Mouse (Mus musculus) gonadal fat pad, adult 2 months (tissue): Measurements from ENCODE around the gene Sptb. TPM values are rescaled to one million over a fixed set of nuclear protein-coding genes. Genes with fewer than 3 reads are reported as not detected.

ENCODE experiments used
- DNase-seq: peaks from one replicate; pipeline ENCODE4 v3.0.0-alpha.2; 2012; ENCODE audit warnings: low read depth
- polyA plus RNA-seq: library from polyadenylated mRNA; depleted of rRNA; stranded (reverse); fragments of >200 nt; gene quantifications from 2 replicates; pipeline ENCODE4 v1.2.3, GENCODE M21; 2012

Gene Sptb
- polyA plus RNA-seq, 1 experiment: 4.1 TPM

DNA sequence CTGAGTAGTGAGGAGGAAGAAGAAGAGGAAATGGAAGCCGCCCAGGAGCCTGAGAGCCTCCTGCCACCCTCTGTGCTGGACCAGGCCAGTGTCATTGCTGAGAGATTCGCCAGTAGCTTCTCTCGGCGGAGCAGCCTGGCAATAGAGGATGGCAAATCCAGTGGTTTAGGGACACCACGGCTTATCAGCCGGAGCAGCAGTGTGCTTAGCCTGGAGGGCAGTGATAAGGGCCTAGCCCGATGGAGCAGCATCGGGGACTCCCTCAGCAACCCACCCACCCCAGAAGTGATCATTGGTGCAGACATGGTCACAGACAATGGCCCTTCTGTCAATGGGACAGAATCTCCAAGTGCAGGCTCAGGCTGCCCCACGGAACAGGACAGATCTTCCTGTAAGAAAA lies 134.3 kb downstream of the Sptb start:
- DNase-seq: no peak

DNA sequence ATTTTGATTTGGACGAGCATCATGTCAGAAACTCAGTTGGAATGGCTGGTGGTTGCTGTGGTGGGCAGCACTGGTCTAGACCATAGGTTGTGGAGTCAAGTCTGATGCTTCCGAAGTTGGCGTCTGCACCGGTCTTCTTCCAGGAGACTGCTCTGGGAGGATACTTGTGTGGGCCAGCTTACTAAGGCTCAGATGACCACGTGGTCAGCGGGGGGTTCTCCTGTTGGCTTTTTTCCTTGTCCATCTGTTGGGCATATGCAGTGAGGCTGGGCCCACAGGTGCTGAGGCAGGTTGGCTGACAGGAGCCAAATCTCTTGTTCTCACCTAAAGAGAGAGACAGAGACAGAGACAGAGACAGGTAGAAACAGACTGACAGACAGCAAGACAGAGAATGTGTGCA lies 135.5 kb downstream of the Sptb start:
- no peak for DNase-seq

DNA sequence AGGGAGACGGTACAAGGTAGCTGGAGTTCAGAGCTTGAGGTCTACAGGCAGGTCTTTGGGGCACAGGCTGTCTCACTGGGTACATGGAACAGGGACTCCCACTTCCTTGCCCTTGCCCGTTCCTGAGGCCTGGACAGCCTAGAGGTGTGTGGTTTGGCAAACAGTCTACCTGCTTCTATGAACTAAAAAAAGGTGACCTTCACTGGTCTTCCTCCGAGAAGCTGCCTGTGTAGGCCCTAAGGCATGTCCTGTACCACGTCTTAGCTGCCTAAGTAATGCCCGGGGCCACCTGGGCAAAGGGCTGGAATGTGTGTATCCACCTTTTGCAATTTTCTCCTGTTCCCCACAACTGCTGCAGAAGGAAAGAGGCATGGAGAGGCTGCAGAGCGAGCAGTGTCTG lies 137.0 kb downstream of the Sptb start:
- no peak for DNase-seq

DNA sequence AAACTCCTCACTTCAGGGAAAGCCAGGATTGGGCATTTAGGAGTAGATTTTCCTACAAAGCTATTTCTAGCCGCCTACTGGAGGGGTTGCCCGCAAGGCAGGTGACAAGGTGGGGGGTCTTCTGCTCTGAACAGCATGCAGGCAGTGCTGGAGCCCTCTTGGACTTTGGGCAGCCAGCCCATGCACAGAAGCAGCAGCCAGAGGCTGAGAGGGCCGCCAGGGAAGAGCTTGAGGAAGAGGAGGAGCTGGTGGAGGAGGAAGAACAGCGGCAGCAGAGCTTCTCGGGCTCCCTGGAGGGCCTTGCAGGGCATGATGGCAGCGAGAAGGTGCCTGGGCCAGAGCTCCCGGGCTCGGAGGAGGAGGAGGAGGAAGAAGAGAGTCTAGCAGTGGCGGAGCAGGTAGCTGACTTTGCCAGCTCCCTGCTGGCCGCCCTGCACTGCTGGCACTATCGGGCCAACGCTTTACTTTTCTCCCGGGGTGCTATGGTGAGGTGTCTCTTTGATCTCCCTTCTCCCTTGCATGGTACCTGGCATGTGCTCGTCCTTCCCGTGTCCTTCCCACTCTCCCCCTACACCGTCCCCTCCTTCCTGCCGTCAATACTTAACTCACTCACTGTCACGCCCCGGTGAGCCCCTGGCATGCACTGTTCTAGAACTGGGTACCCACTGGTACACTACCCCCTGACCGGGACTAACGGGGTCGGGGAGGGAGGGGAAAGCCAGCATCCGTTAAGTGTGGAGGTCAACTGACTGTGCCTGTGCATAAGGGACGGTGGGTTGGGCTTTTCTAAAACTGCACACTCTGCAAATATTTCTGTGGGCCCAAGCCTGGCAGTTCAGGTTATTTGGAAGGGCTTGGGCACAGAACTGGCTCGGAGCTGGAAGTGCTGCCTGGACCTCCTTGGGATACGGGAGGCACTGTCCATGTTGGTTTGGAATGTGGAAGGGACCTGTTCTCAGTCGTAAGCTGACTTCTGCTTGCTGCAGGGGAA lies 137.8 kb downstream of the Sptb start:
- DNase-seq: no peak

DNA sequence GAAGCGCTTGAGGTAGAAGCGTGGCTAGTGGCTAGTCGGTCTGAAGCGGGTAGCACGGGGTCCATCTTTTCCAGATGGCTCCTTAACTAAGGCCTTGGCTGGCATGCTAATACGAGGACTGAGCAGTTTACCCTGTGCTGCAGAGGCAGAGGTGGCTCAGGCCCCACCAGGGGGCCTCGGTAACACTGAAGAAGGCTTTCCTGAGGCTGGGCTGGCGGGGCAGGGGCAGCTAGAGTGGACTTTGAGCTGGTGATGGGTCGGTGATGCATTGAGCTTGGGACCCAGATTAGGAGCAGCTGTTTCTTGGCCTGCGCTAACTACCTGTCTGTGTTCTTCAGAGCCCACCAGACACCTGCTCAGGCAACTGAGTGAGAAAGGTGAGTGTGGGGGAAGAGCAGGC lies 139.1 kb downstream of the Sptb start:
- no peak for DNase-seq

DNA sequence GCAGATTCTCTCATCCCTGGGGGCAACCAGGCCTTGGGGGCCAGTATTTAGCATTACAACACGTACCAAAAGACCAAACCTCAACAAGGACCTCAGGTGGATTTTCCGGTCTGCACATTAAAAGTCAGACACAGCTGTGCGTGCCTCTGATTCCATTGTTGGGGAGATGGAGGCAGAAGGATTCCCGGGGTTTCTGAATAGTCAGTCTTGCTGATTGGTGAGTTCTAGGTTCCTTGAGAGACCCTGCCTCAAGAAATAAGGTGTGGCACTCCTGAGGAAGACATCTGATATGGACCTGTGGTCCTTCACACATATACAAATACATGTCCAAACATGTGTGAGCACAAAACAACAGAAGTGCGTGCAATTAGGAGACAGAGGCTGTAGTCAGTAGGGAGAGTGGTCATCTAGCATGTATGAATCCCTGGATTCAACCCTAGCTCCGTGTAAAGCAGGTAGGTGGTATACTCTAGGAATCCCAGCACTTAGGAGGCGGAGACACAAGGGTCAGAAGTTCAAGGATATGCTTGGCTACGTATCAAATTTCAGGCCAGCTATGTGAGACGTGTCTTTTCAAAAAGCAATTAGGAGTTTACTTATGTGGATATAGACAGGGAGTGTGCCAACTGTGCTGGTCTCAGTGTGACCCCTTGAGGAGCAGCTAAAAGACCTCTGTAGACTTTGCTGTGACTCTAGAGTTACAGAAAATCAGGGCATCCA lies 140.0 kb downstream of the Sptb start:
- no peak for DNase-seq

DNA sequence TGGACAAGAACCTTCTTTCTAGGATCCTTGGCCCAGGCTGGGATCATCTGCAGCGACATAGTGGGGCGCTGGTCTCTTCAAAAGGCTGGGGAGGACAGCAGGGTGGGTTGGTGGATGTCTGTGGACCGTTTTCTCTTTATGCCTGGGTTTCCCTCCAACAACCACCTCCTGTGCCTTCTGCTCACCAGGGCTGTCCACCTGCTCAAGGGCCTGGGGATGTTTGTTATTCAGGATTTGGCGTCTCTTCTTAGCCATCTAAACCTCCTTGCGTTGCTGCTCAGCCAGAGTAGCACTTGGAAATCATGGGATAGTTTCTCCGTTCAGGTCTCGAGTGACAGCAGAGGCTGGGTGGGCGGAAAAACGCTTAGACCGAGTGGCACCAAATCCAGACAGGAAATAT lies 144.1 kb downstream of the Sptb start:
- DNase-seq: no peak

DNA sequence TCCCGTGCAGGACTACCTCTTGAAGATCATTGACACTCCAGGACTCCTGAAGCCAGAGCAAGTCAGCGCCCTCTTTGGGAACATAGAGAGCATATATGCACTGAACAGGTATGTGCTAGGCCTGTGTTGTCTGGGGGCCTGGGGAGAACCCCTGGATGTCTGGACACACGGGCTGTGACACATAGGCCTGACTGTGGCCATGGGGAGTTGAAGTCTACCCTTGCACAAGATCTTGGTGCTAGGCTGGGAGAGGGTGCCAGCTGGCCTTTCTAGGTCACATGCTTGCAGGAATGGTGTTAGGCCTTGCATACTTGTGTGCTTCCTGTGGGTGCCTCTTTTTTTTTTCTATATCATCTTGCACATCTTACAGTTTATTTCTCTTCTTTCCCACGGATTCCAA lies 148.2 kb downstream of the Sptb start:
- no peak for DNase-seq

DNA sequence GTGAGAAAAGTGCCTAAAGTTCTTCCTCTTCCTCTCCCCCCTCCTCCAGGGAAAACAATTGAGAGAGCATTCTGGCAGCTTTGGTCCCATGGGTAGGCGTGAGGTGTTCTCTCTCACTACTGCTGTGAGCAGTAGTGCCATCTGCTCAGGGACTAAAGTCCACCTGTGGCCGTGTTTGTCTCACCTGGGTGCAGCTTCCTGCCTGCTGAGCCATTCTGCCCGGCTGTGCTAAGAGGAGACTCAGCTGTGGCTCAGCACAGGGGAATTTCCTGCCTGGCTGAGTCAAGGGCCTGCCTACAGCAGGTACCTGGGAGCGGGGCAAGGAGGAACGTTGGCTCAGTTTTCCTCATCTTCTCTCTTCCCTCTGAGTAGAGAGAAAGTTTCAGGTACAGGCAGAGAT lies 152.1 kb downstream of the Sptb start:
- DNase-seq: no peak

DNA sequence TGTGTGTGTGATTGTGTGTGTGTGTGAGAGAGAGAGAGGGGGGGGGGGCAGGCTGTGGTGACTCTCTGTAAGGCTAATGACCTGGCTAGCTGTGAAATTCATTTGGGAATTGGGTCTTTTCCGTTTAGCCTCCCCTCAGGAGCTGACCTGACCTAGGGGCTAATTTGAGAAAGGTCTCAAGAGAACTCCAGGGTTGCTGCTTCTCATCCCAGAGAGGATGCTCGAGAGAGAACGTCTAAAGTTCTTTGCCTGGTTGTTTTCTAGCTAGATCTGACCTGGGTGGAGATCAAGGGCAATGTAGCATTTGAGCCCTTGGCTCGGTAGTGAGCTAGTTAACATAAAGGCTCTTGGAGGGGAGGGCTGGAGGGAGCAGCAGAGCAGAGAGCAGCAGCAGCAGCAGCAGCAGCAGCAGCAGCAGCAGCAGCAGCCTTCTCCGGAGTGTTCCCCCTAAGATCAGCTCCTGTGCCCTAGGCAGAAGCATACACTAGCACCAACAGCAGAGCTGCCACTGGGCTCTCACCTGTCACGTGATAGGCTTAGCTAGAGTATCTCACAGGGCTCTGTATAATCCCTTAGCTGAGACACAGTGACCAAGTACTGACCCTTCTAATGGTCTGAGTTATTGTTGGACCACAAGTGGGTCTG lies 153.5 kb downstream of the Sptb start:
- no peak for DNase-seq

DNA sequence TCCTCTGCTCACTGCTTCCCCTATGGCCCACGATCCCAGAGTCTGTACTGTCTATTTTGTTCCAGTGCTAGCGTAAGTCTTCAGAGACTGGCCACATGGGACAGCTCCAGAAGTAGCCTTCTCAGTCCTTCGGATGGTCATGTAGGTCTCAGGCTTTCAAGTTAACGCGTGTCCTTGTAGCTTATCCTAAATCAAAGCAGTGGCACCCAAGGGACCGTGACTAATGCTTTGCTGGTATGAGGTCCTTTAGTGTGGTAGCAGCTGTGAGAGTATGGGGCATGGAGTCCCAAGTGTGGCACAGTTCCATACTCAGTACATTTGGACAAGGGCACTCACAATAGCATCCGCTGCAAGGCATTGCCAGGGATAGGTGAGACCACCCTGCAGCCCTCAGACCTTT lies 154.2 kb downstream of the Sptb start:
- DNase-seq: no peak

DNA sequence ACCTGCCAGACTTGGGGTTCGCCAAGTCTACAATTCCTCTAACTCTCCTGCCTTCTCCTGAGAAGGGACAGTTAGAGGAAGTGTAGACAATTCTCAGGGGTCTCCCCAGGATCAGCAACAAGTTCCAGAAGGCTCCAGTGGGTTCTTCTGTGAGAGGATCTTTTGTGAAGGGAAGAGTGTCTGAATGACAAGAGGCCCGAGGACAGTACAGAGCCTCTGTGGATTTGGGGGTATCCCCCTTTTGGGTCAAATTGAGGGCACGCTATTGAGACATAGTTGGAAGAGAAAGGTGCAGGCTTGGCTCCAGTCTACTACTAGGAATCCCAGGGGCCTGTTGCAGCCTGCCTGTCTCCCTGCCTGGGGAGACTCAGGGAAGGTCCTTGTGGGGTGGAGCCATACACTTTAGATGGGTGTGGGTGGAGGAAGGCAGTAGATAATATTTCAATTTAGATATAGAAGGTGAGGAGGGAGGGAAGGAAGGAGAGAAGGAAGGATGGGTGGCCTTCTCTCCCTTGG lies 155.4 kb downstream of the Sptb start:
- no peak for DNase-seq

DNA sequence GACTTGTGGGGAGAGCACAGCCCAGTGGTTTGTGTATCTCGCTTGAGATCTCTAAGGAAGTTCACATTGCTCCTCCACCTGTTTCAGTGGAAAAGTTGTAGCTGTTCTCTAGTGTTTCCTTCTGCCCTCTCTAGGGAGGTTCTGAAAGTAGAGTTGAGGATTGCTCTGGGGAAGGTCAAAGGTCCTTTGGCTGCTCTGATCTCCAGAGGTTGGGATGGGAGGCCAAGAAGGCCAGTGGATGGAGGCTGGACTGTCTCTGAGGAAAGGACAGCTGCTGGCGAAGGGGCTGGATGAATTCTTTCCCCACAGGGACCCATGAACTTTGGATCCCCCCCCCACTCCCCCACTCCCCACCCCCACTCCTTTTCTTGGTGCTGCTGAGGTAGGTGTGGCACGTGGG lies 156.0 kb downstream of the Sptb start:
- no peak for DNase-seq

DNA sequence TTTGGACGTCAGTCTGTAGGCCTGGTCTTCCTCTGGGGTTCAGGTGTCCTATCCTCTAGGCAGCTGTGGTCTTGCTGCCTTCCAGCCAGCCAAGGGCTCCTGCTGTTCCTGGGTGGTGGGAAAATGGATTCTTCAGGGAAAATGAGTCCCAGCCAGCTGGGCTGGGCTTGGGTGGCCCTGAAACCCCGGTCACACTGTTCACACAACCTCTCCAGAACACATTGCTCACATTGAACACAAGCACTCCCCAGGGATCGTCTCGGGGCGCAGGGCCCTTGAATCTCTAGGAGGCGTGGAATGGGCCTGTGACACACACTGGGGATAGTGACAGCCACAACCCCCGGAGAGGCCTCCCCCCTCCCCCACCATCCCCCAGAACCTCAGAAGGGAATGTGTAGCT lies 156.4 kb downstream of the Sptb start:
- no peak for DNase-seq

DNA sequence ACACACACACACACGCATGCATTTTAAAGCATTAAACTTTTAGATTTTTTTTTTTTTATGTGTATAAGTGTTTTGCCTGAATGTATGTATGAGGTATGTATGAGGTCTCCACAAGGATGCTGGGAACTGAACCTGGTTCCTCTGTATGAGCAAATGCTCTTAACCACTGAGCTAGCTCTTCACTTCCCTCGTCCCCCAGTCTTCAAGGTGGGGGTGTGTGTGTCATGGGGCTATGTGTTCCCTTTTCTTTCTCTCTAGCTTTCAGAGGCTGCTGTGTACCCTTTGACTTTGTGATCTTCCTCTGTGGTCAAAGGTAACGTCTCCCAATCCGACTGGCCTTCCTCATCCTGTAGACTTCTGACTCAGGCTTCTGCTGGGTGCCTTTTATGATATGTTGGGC lies 157.4 kb downstream of the Sptb start:
- no peak for DNase-seq

DNA sequence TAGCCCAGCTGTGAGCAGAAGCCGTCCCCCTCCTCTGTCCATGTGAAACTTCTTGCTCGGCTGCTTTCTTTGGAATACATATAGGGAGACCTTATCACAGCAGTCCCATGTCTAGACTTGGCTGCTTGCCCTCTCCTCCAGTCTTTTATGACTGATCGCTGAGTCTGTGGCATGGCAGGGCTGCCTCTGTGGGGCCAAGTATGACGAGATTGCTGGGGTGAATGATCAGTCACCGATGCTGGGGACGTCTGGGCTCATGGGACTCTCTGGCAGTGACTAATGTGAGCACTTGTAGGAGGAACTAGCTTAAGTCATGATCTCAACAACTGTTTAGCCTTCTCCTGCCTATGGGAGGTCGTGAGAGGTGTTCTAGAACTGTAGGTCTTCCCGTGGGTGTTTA lies 158.0 kb downstream of the Sptb start:
- no peak for DNase-seq

DNA sequence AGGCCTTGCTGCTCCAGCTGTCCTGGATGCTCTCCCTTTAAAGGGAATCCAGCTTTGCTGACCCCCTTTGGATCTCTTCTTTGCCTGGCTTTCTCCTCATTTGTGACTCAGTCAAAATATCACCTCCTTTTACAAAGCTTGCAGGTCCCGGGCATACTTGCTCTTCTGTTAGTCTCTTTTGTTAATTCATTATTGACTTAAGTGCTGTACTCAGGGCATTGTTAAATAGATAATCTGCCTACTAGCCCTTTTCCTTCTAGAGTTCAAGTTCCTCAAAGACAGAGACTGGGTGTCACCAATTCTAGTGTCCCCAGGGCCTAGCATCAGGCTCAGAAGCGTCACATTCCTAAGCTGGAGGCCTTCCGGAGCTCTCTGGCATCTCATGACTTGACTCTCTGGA lies 161.1 kb downstream of the Sptb start:
- no peak for DNase-seq

DNA sequence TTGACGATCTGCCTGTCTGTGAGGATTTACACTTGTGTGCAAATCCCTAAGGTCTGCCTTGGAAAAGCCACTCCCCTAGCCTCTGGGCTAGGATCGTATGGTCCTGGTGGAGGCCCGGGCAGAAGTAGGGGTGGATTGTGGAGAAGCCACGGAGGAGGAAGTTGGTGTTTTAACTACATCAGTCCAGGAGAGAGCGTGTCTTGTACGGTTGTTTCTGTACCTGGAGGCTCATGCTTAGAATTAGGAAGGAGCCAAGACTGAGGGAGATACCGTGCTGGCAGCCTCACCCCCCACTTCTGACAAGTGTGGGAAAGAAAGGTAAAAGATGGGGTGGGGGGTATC lies 162.3 kb downstream of the Sptb start:
- DNase-seq: no peak

DNA sequence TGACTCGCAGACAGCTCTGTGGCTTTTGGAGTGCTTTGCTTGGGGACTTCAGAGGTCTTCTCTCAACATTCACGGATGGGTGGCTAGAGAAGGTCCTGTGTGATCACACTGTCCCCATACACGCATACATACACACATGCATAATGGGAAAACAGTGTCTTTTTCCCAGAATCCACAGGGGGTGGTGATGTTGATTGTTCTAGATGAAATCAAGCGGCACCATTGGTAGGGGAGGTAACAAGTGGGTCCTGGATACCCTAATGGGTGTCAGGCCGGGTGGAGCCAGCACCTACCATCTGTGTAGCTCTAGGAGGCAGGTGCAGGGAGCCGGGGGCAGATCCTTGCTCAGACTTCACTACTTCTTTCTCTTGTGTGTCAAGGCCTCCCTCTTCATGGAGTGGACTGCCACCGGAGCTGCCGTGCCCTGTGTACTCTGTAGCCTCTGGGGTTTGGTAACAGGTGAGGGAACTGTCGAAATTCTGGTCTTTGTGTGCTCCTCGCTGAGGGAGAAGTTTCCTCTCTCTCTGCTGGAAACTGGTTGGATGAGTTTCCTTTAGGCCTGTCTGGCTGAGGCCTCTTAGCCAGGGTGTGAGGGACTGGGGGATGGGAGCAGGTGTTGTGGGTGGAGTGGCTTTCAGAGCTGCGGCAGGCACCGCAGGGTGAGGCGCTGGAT lies 162.8 kb downstream of the Sptb start:
- peak; percentile 96 for DNase-seq

DNA sequence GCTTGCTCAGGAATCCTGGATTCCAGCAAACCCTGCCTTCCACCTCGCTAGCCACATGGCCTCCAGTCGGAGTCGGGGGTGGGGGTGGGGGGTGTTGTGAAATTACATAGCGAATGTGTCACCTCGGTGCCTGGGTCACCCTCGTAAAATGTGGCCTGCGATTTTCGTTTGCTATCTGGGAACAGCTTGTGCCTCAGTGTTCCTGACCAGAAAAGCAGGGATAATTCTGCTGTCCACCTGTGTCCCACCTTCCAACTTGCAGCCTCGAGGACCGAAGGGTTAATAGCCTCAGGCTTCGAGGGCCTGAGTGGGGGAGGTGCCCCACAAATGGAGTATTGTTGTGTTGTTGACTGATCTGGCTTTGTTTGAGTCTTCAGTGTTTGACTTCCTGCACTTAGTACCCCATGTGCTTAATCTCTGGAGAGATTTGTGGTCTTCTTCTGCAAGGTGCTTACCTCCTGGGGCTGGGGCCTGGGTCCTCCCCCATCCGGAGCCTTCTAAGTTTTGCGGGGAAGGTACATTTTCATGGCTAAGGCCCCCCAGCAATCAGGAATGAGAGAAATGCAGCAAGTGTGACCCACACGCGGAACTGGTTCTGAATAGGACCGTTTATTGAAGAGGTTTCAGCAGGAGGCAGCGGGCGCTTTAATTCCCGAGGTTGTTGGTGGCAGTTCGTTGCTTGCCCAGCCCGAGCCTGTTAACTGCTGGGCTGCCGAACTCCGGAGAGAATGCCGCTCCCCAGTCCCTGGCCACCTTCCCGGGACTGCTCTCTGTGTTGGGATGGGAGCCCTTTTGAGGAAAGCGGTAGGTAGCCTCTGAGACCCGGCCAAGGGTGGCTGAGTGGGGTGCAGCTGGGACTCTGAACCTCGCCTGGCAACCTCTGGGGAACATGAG lies 163.7 kb downstream of the Sptb start:
- no peak for DNase-seq

DNA sequence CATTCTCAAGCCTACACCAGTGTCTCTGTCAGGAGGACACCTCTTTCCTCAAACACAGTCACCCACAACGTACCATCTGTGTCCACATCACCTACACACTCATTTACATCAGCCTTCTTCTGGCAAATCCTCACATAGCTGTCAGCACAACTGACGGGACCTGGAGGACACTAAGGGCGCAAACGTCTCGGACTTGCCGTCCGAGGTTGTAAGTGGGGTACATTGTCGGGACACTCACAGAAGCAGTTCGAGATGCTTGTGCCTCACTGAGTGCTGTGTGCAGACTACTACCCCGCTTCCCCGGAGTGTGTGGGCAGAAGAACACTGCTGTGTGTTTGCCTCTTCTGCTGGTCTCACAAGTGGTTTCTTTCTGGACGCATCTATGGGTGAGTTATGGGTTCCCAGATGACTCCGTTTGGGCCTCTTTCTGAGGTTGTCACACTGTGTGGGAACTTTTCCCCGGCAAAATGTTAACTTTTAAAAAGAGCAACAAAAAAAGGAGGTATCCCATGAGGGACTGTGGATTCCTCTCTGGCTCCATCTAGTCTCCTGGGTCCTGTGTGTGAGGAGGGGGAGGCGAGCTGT lies 164.5 kb downstream of the Sptb start:
- DNase-seq: no peak
